Mouse (Mus musculus) CH12.LX (cell line): ENCODE results near the gene Ica1. TPM values are rescaled to one million over a fixed set of nuclear protein-coding genes. Genes with fewer than 3 reads are reported as not detected.

ENCODE experiments used
- DNase-seq: peaks from one replicate; pipeline ENCODE4 v3.0.0-alpha.2; 2013; ENCODE audit errors: extremely low read depth
- H3K27ac ChIP-seq: 2 replicates; pipeline ENCODE4 v1.5.1; 2012; ENCODE audit warnings: low read depth, mild to moderate bottlenecking, control low read depth, moderate library complexity; ENCODE audit not compliant: insufficient read depth
- H3K27me3 ChIP-seq: replicated peaks from 2 replicates; pipeline ENCODE3; 2012; ENCODE audit warnings: inconsistent platforms
- H3K36me3 ChIP-seq, 2 experiments: replicated peaks in 1 of 2; 2 replicates each; pipeline versions ENCODE3 to v1.6.1; 2012; ENCODE audit warnings: inconsistent platforms in 1 of 2, low read length in 1 of 2, mild to moderate bottlenecking in 1 of 2, mixed read lengths in 1 of 2, moderate library complexity in 1 of 2; ENCODE audit not compliant: control insufficient read depth in 1 of 2, insufficient read depth in 1 of 2
- H3K4me1 ChIP-seq, 2 experiments: 2 replicates each; pipeline ENCODE4 v1.6.1; 2012; ENCODE audit warnings: inconsistent platforms in 1 of 2, moderate library complexity in 1 of 2; ENCODE audit not compliant: insufficient read depth in 2 of 2, control insufficient read depth in 1 of 2
- H3K4me2 ChIP-seq: 2 replicates; pipeline ENCODE4 v1.6.1; 2012; ENCODE audit warnings: low read depth, mild to moderate bottlenecking, control low read depth; ENCODE audit not compliant: poor library complexity, insufficient read depth, severe bottlenecking
- H3K4me3 ChIP-seq, 3 experiments: fragments of 150-350 bp in 1 of 3; sonication (generic) in 1 of 3; replicated peaks in 1 of 3; 2 replicates each; pipeline versions ENCODE3 to v1.5.1; 2011 to 2012; ENCODE audit warnings: low read depth in 2 of 3, low read length in 2 of 3, mild to moderate bottlenecking in 2 of 3, moderate library complexity in 2 of 3, control low read depth in 1 of 3, improper control_type of control experiment in 1 of 3, inconsistent platforms in 1 of 3, mixed read lengths in 1 of 3; ENCODE audit not compliant: poor library complexity in 1 of 3
- H3K79me2 ChIP-seq: replicated peaks from 2 replicates; pipeline ENCODE4 v1.6.1; 2012; ENCODE audit warnings: mild to moderate bottlenecking, moderate library complexity; ENCODE audit not compliant: control insufficient read depth, poor library complexity, insufficient read depth, severe bottlenecking; ENCODE audit errors: extremely low read depth
- H3K9ac ChIP-seq: 2 replicates; pipeline ENCODE4 v1.6.1; 2012; ENCODE audit warnings: low read depth, mild to moderate bottlenecking, control low read depth, moderate library complexity; ENCODE audit not compliant: insufficient read depth
- H3K9me3 ChIP-seq: replicated peaks from 2 replicates; pipeline ENCODE3; 2012; ENCODE audit warnings: low read length, inconsistent platforms, mixed read lengths
- BHLHE40 ChIP-seq: IDR thresholded peaks from 2 replicates; pipeline ENCODE4 v1.6.1; 2011; ENCODE audit warnings: mild to moderate bottlenecking, low read depth, low read length, improper control_type of control experiment
- CHD1 ChIP-seq: IDR thresholded peaks from 2 replicates; pipeline ENCODE4 v1.6.1; 2012; ENCODE audit warnings: low read depth, low read length, improper control_type of control experiment, inconsistent platforms
- CHD2 ChIP-seq: IDR thresholded peaks from 2 replicates; pipeline ENCODE4 v1.6.1; 2011; ENCODE audit warnings: low read length, improper control_type of control experiment
- CTCF ChIP-seq, 2 experiments: IDR thresholded peaks in 1 of 2; conservative IDR thresholded peaks in 1 of 2; 2 replicates each; pipeline ENCODE4 v1.5.1; 2011 to 2012; ENCODE audit warnings: low read depth in 2 of 2, low read length in 2 of 2, improper control_type of control experiment in 1 of 2, inconsistent platforms in 1 of 2, mild to moderate bottlenecking in 1 of 2, moderate library complexity in 1 of 2
- E2F4 ChIP-seq: IDR thresholded peaks from 2 replicates; pipeline ENCODE4 v1.6.1; 2011; ENCODE audit warnings: low read depth, low read length, improper control_type of control experiment; ENCODE audit not compliant: insufficient replicate concordance
- EP300 ChIP-seq: IDR thresholded peaks from 2 replicates; pipeline ENCODE4 v1.6.1; 2011; ENCODE audit warnings: low read length, improper control_type of control experiment
- ETS1 ChIP-seq: conservative IDR thresholded peaks from 2 replicates; pipeline ENCODE4 v1.6.1; 2012; ENCODE audit warnings: low read depth, mild to moderate bottlenecking, inconsistent platforms, low read length, improper control_type of control experiment, moderate library complexity
- IRF4 ChIP-seq: IDR thresholded peaks from 2 replicates; pipeline ENCODE4 v1.6.1; 2014; ENCODE audit warnings: low read depth, mild to moderate bottlenecking, inconsistent platforms, low read length, improper control_type of control experiment
- JUN ChIP-seq: IDR thresholded peaks from 2 replicates; pipeline ENCODE4 v1.6.1; 2011; ENCODE audit warnings: low read depth, mild to moderate bottlenecking, low read length, improper control_type of control experiment, moderate library complexity; ENCODE audit not compliant: insufficient read depth
- JUND ChIP-seq: conservative IDR thresholded peaks from 2 replicates; pipeline ENCODE4 v1.6.1; 2011; ENCODE audit warnings: low read depth, low read length, improper control_type of control experiment
- MAFK ChIP-seq: IDR thresholded peaks from 2 replicates; pipeline ENCODE4 v1.6.1; 2011; ENCODE audit warnings: low read length, improper control_type of control experiment; ENCODE audit not compliant: insufficient replicate concordance
- MAX ChIP-seq: IDR thresholded peaks from 2 replicates; pipeline ENCODE4 v1.6.1; 2011; ENCODE audit warnings: low read length, improper control_type of control experiment
- MEF2A ChIP-seq: IDR thresholded peaks from 2 replicates; pipeline ENCODE4 v1.6.1; 2014; ENCODE audit warnings: low read depth, mild to moderate bottlenecking, inconsistent platforms, low read length, improper control_type of control experiment, borderline replicate concordance
- MXI1 ChIP-seq: IDR thresholded peaks from 2 replicates; pipeline ENCODE4 v1.6.1; 2011; ENCODE audit warnings: mild to moderate bottlenecking, low read depth, low read length, improper control_type of control experiment
- MYC ChIP-seq: IDR thresholded peaks from 2 replicates; pipeline ENCODE4 v1.6.1; 2011; ENCODE audit warnings: low read depth, mild to moderate bottlenecking, improper control_type of control experiment, low read length
- POLR2AphosphoS2 ChIP-seq: IDR thresholded peaks from 2 replicates; pipeline ENCODE4 v1.6.1; 2011; ENCODE audit warnings: low read depth, low read length, improper control_type of control experiment
- RCOR1 ChIP-seq: conservative IDR thresholded peaks from 2 replicates; pipeline ENCODE4 v1.6.1; 2012; ENCODE audit warnings: low read depth, mild to moderate bottlenecking, inconsistent platforms, low read length, improper control_type of control experiment
- SMC3 ChIP-seq: IDR thresholded peaks from 2 replicates; pipeline ENCODE4 v1.6.1; 2011; ENCODE audit warnings: low read depth, low read length, improper control_type of control experiment
- UBTF ChIP-seq: IDR thresholded peaks from 2 replicates; pipeline ENCODE4 v1.6.1; 2012; ENCODE audit warnings: low read depth, mild to moderate bottlenecking, inconsistent platforms, low read length, improper control_type of control experiment, moderate library complexity
- USF2 ChIP-seq: conservative IDR thresholded peaks from 2 replicates; pipeline ENCODE4 v1.6.1; 2011; ENCODE audit warnings: low read depth, low read length, improper control_type of control experiment
- ZNF384 ChIP-seq: IDR thresholded peaks from 2 replicates; pipeline ENCODE4 v1.6.1; 2012; ENCODE audit warnings: low read depth, low read length, improper control_type of control experiment, inconsistent platforms
- dilution Hi-C: fragments of 300-500 bp; cut with MboI; formaldehyde crosslinking; loops from 2 replicates; pipeline ENCODE4 v1.14.3; 2020; ENCODE audit warnings: low sequenced_read_pairs; ENCODE audit not compliant: extremely low pct_unique_long_range_greater_than_20kb, extremely low pct_ligation_motif_present
- in situ Hi-C: fragments of 300-500 bp; cut with MboI; formaldehyde crosslinking; loops from 3 replicates; pipeline ENCODE4 v1.14.3; 2019; ENCODE audit warnings: low sequenced_read_pairs, low pct_ligation_motif_present, low pct_unique_long_range_greater_than_20kb, mixed read lengths
- polyA plus RNA-seq: library from polyadenylated mRNA; unstranded; fragments of >175 nt; gene quantifications from 2 replicates; pipeline ENCODE4 v1.2.1, GENCODE M21; 2012; ENCODE audit warnings: low read depth; ENCODE audit not compliant: insufficient read length
- total RNA-seq, 2 experiments: library from RNA; depleted of rRNA; stranded (reverse); fragments of 300-350 nt in 1 of 2; fragments of >200 nt in 1 of 2; gene quantifications; 2 replicates each; pipeline ENCODE4 v1.2.3; 2012 to 2014

Ica1 gene
- total and polyA plus RNA-seq, 3 experiments = 0.59 TPM; not detected in 2

- no peaks in the 10 kb centered on the region for H3K27me3 ChIP-seq
- in situ Hi-C loops (loop anchor here (10.0 kb wide), 1 partner anchor 54 kb away; no protein-coding TSS in a partner anchor), dilution Hi-C loops (no loop called here)
- H3K9me3 ChIP-seq = no peaks in the 10 kb centered on the region
- TF ChIP-seq IRF4 (no peak), MXI1 (no peak), MYC (no peak), EP300 (no peak), RCOR1 (no peak), USF2 (no peak), BHLHE40 (no peak), JUN (no peak), ZNF384 (no peak), E2F4 (no peak), MAFK (no peak), POLR2AphosphoS2 (no peak), MEF2A (no peak), JUND (no peak), SMC3 (no peak)
- no peaks in the 10 kb centered on the region for H3K79me2 ChIP-seq
- no peak overlapping the region for H3K27ac ChIP-seq
- no peak overlapping the region for H3K4me2 ChIP-seq
- H3K36me3 ChIP-seq = no peaks in the 10 kb centered on the region
- peaks cover 22 to 41% of the 10 kb centered on the region in 2 experiments for H3K4me1 ChIP-seq
- H3K9ac ChIP-seq = no peak overlapping the region
- H3K4me3 ChIP-seq = no peak overlapping the region
- DNase-seq = no peak
These were observed 137.4 kb downstream of the Ica1 start for GRCm38 (mm10) chr6:8640863-8641262.

- Histone ChIP-seq H3K9me3 (no peaks in the 10 kb centered on the region), H3K9ac (no peak overlapping the region), H3K79me2 (no peaks in the 10 kb centered on the region)
- no peak for TF ChIP-seq CTCF (conservative IDR thresholded peaks at IDR 0.05 in 1 of 2, IDR thresholded peaks at IDR 0.05 in 1 of 2; ENCODE audit: low read depth in 2 of 2, low read length in 2 of 2)
- TF ChIP-seq CHD1 = no peak
- no peak for TF ChIP-seq UBTF
- no peak for TF ChIP-seq MEF2A
- TF ChIP-seq MAX = no peak
- TF ChIP-seq ETS1 = no peak
- no peak for TF ChIP-seq JUND
- TF ChIP-seq BHLHE40 = no peak
- no peak for TF ChIP-seq E2F4
- no peak for TF ChIP-seq CHD2
- TF ChIP-seq, all 38 proteins: peak for 0
- dilution Hi-C loops = no loop called here
- Histone ChIP-seq H3K4me1 (peaks cover 18 to 35% of the 10 kb centered on the region in 2 experiments), H3K36me3 (no peaks in the 10 kb centered on the region), H3K4me3 (no peak overlapping the region), H3K4me2 (no peak overlapping the region), H3K27ac (no peak overlapping the region), H3K27me3 (no peaks in the 10 kb centered on the region)
- no peak for DNase-seq
- in situ Hi-C loops = no loop called here
These were observed 138.8 kb downstream of the Ica1 start for GRCm38 (mm10) chr6:8639526-8639925.
